Mouse (Mus musculus) CH12.LX (cell line): ENCODE data around the gene Otud5. TPM values are rescaled to one million over a fixed set of nuclear protein-coding genes. Genes with fewer than 3 reads are reported as not detected.

Experiments used
- DNase-seq: peaks from one replicate; pipeline ENCODE4 v3.0.0-alpha.2; 2013; ENCODE audit errors: extremely low read depth
- H3K27ac ChIP-seq: 2 replicates; pipeline ENCODE4 v1.5.1; 2012; ENCODE audit warnings: low read depth, mild to moderate bottlenecking, control low read depth, moderate library complexity; ENCODE audit not compliant: insufficient read depth
- H3K27me3 ChIP-seq: replicated peaks from 2 replicates; pipeline ENCODE3; 2012; ENCODE audit warnings: inconsistent platforms
- H3K36me3 ChIP-seq, 2 experiments: replicated peaks in 1 of 2; 2 replicates each; pipeline versions ENCODE3 to v1.6.1; 2012; ENCODE audit warnings: inconsistent platforms in 1 of 2, low read length in 1 of 2, mild to moderate bottlenecking in 1 of 2, mixed read lengths in 1 of 2, moderate library complexity in 1 of 2; ENCODE audit not compliant: control insufficient read depth in 1 of 2, insufficient read depth in 1 of 2
- H3K4me1 ChIP-seq, 2 experiments: 2 replicates each; pipeline ENCODE4 v1.6.1; 2012; ENCODE audit warnings: inconsistent platforms in 1 of 2, moderate library complexity in 1 of 2; ENCODE audit not compliant: insufficient read depth in 2 of 2, control insufficient read depth in 1 of 2
- H3K4me2 ChIP-seq: 2 replicates; pipeline ENCODE4 v1.6.1; 2012; ENCODE audit warnings: low read depth, mild to moderate bottlenecking, control low read depth; ENCODE audit not compliant: poor library complexity, insufficient read depth, severe bottlenecking
- H3K4me3 ChIP-seq, 3 experiments: fragments of 150-350 bp in 1 of 3; sonication (generic) in 1 of 3; replicated peaks in 1 of 3; 2 replicates each; pipeline versions ENCODE3 to v1.5.1; 2011 to 2012; ENCODE audit warnings: low read depth in 2 of 3, low read length in 2 of 3, mild to moderate bottlenecking in 2 of 3, moderate library complexity in 2 of 3, control low read depth in 1 of 3, improper control_type of control experiment in 1 of 3, inconsistent platforms in 1 of 3, mixed read lengths in 1 of 3; ENCODE audit not compliant: poor library complexity in 1 of 3
- H3K79me2 ChIP-seq: replicated peaks from 2 replicates; pipeline ENCODE4 v1.6.1; 2012; ENCODE audit warnings: mild to moderate bottlenecking, moderate library complexity; ENCODE audit not compliant: control insufficient read depth, poor library complexity, insufficient read depth, severe bottlenecking; ENCODE audit errors: extremely low read depth
- H3K9ac ChIP-seq: 2 replicates; pipeline ENCODE4 v1.6.1; 2012; ENCODE audit warnings: low read depth, mild to moderate bottlenecking, control low read depth, moderate library complexity; ENCODE audit not compliant: insufficient read depth
- H3K9me3 ChIP-seq: replicated peaks from 2 replicates; pipeline ENCODE3; 2012; ENCODE audit warnings: low read length, inconsistent platforms, mixed read lengths
- ETS1 ChIP-seq: conservative IDR thresholded peaks from 2 replicates; pipeline ENCODE4 v1.6.1; 2012; ENCODE audit warnings: low read depth, mild to moderate bottlenecking, inconsistent platforms, low read length, improper control_type of control experiment, moderate library complexity
- HCFC1 ChIP-seq: IDR thresholded peaks from 2 replicates; pipeline ENCODE4 v1.6.1; 2012; ENCODE audit warnings: low read depth, mild to moderate bottlenecking, inconsistent platforms, low read length, improper control_type of control experiment
- KAT2A ChIP-seq: IDR thresholded peaks from 2 replicates; pipeline ENCODE4 v1.6.1; 2012; ENCODE audit warnings: low read length, improper control_type of control experiment, inconsistent platforms; ENCODE audit not compliant: insufficient replicate concordance
- MAFK ChIP-seq: IDR thresholded peaks from 2 replicates; pipeline ENCODE4 v1.6.1; 2011; ENCODE audit warnings: low read length, improper control_type of control experiment; ENCODE audit not compliant: insufficient replicate concordance
- NELFE ChIP-seq: IDR thresholded peaks from 2 replicates; pipeline ENCODE4 v1.6.1; 2011; ENCODE audit warnings: low read depth, low read length, improper control_type of control experiment
- NRF1 ChIP-seq: IDR thresholded peaks from 2 replicates; pipeline ENCODE4 v1.6.1; 2014; ENCODE audit warnings: low read depth, mild to moderate bottlenecking, inconsistent platforms, low read length, improper control_type of control experiment, moderate library complexity
- RCOR1 ChIP-seq: conservative IDR thresholded peaks from 2 replicates; pipeline ENCODE4 v1.6.1; 2012; ENCODE audit warnings: low read depth, mild to moderate bottlenecking, inconsistent platforms, low read length, improper control_type of control experiment
- SMC3 ChIP-seq: IDR thresholded peaks from 2 replicates; pipeline ENCODE4 v1.6.1; 2011; ENCODE audit warnings: low read depth, low read length, improper control_type of control experiment
- TCF12 ChIP-seq: IDR thresholded peaks from 2 replicates; pipeline ENCODE4 v1.6.1; 2014; ENCODE audit warnings: low read depth, mild to moderate bottlenecking, inconsistent platforms, low read length, improper control_type of control experiment
- UBTF ChIP-seq: IDR thresholded peaks from 2 replicates; pipeline ENCODE4 v1.6.1; 2012; ENCODE audit warnings: low read depth, mild to moderate bottlenecking, inconsistent platforms, low read length, improper control_type of control experiment, moderate library complexity
- ZNF384 ChIP-seq: IDR thresholded peaks from 2 replicates; pipeline ENCODE4 v1.6.1; 2012; ENCODE audit warnings: low read depth, low read length, improper control_type of control experiment, inconsistent platforms
- dilution Hi-C: fragments of 300-500 bp; cut with MboI; formaldehyde crosslinking; loops from 2 replicates; pipeline ENCODE4 v1.14.3; 2020; ENCODE audit warnings: low sequenced_read_pairs; ENCODE audit not compliant: extremely low pct_unique_long_range_greater_than_20kb, extremely low pct_ligation_motif_present
- in situ Hi-C: fragments of 300-500 bp; cut with MboI; formaldehyde crosslinking; loops from 3 replicates; pipeline ENCODE4 v1.14.3; 2019; ENCODE audit warnings: low sequenced_read_pairs, low pct_ligation_motif_present, low pct_unique_long_range_greater_than_20kb, mixed read lengths
- polyA plus RNA-seq: library from polyadenylated mRNA; unstranded; fragments of >175 nt; gene quantifications from 2 replicates; pipeline ENCODE4 v1.2.1, GENCODE M21; 2012; ENCODE audit warnings: low read depth; ENCODE audit not compliant: insufficient read length
- total RNA-seq, 2 experiments: library from RNA; depleted of rRNA; stranded (reverse); fragments of 300-350 nt in 1 of 2; fragments of >200 nt in 1 of 2; gene quantifications; 2 replicates each; pipeline ENCODE4 v1.2.3; 2012 to 2014

Gene Otud5
- total and polyA plus RNA-seq, 3 experiments, result 58.0 to 92.7 (median 67.8) TPM

- Histone ChIP-seq H3K27me3 (no peaks in the 10 kb centered on the region), H3K4me2 (no peak within 1 kb of the TSS), H3K36me3 (no peaks in the 10 kb centered on the region), H3K9ac (no peak within 1 kb of the TSS), H3K4me1 (peaks cover 0 to 4% of the 10 kb centered on the region in 2 experiments; a peak in 1 of 4 replicates), H3K9me3 (no peaks in the 10 kb centered on the region), H3K27ac (no peak within 1 kb of the TSS), H3K4me3 (no peak within 1 kb of the TSS), H3K79me2 (no peaks in the 10 kb centered on the region)
- no peak for DNase-seq
- dilution Hi-C loops, result no loop called here
- TF ChIP-seq UBTF, result no peak
- no peak for TF ChIP-seq SMC3
- TF ChIP-seq KAT2A, result no peak
- TF ChIP-seq NELFE, result no peak
- TF ChIP-seq TCF12, result no peak
- no peak for TF ChIP-seq NRF1
- TF ChIP-seq MAFK, result no peak
- no peak for TF ChIP-seq HCFC1
- TF ChIP-seq ETS1, result no peak
- in situ Hi-C loops, result loop anchor here (25.0 kb wide), 1 partner anchor 193 kb away; no protein-coding TSS in a partner anchor
Observed at GRCm38 (mm10) chrX:7919601-7920383, 78.6 kb downstream of the Otud5 start, which contains the start of gene Pcsk1n. Gene Pcsk1n (plus strand): TSS chrX:7919822.

- no peaks in the 10 kb centered on the region for H3K27me3 ChIP-seq
- in situ Hi-C loops (loop anchor here (25.0 kb wide), 1 partner anchor 190 kb away; no protein-coding TSS in a partner anchor), dilution Hi-C loops (no loop called here)
- no peak for TF ChIP-seq ZNF384
- no peak for TF ChIP-seq RCOR1
- H3K4me2 ChIP-seq, result no peak overlapping the region
- no peak overlapping the region for H3K27ac ChIP-seq
- no peaks in the 10 kb centered on the region for H3K9me3 ChIP-seq
- no peak overlapping the region for H3K9ac ChIP-seq
- H3K79me2 ChIP-seq, result no peaks in the 10 kb centered on the region
- DNase-seq, result no peak
- peaks cover 0 to 4% of the 10 kb centered on the region in 2 experiments; a peak in 1 of 4 replicates for H3K4me1 ChIP-seq
- no peak overlapping the region for H3K4me3 ChIP-seq
- no peaks in the 10 kb centered on the region for H3K36me3 ChIP-seq
Observed at GRCm38 (mm10) chrX:7922032-7922431, 80.9 kb downstream of the Otud5 start.

Other genes with a start within 250 kb of the Otud5 start
Only the 20 nearest of the 27 such genes appear.
- 163 and 183 TPM in 2 replicates for gene Plp2, start 170.0 kb upstream of the Otud5 start, total RNA-seq (2012; rRNA removed)
- 144 and 173 TPM in 2 replicates for gene Plp2, start 170.0 kb upstream of the Otud5 start, total RNA-seq (2014; rRNA removed)
- gene Plp2, start 170.0 kb upstream of the Otud5 start, polyA plus RNA-seq, result 207 and 247 TPM in 2 replicates
- 0.13 TPM in 1 of 2 replicates, not detected in the other for gene Magix, start 160.1 kb upstream of the Otud5 start, total RNA-seq (2012; rRNA removed)
- not detected in 2 replicates for gene Magix, start 160.1 kb upstream of the Otud5 start, total RNA-seq (2014; rRNA removed)
- gene Magix, start 160.1 kb upstream of the Otud5 start, polyA plus RNA-seq, result not detected in 2 replicates
- 14.6 and 16.8 TPM in 2 replicates for gene Gpkow, start 144.2 kb upstream of the Otud5 start, total RNA-seq (2012; rRNA removed)
- gene Gpkow, start 144.2 kb upstream of the Otud5 start, total RNA-seq (2014; rRNA removed), result 6.6 and 9.3 TPM in 2 replicates
- 32.2 and 35.3 TPM in 2 replicates for gene Gpkow, start 144.2 kb upstream of the Otud5 start, polyA plus RNA-seq
- 13.9 and 21.4 TPM in 2 replicates for gene Wdr45, start 127.0 kb upstream of the Otud5 start, total RNA-seq (2012; rRNA removed)
- 19.4 and 24.1 TPM in 2 replicates for gene Wdr45, start 127.0 kb upstream of the Otud5 start, total RNA-seq (2014; rRNA removed)
- 18.0 and 21.7 TPM in 2 replicates for gene Wdr45, start 127.0 kb upstream of the Otud5 start, polyA plus RNA-seq
- 0.47 TPM in 1 of 2 replicates, not detected in the other for gene Gm45208, start 119.1 kb upstream of the Otud5 start, total RNA-seq (2012; rRNA removed)
- not detected in 2 replicates for gene Gm45208, start 119.1 kb upstream of the Otud5 start, total RNA-seq (2014; rRNA removed)
- 13.0 and 13.1 TPM in 2 replicates for gene Gm45208, start 119.1 kb upstream of the Otud5 start, polyA plus RNA-seq
- 41.8 and 49.1 TPM in 2 replicates for gene Praf2, start 112.9 kb upstream of the Otud5 start, total RNA-seq (2012; rRNA removed)
- 25.7 and 26.9 TPM in 2 replicates for gene Praf2, start 112.9 kb upstream of the Otud5 start, total RNA-seq (2014; rRNA removed)
- gene Praf2, start 112.9 kb upstream of the Otud5 start, polyA plus RNA-seq, result 40.5 and 40.6 TPM in 2 replicates
- gene Ccdc120, start 90.5 kb upstream of the Otud5 start, total RNA-seq (2012; rRNA removed), result 3.6 and 6.9 TPM in 2 replicates
- gene Ccdc120, start 90.5 kb upstream of the Otud5 start, total RNA-seq (2014; rRNA removed), result 3.5 and 4.4 TPM in 2 replicates
- gene Ccdc120, start 90.5 kb upstream of the Otud5 start, polyA plus RNA-seq, result 6.9 and 9.0 TPM in 2 replicates
- gene Tfe3, start 78.8 kb upstream of the Otud5 start, total RNA-seq (2012; rRNA removed), result 12.9 and 15.9 TPM in 2 replicates
- 6.7 and 8.3 TPM in 2 replicates for gene Tfe3, start 78.8 kb upstream of the Otud5 start, total RNA-seq (2014; rRNA removed)
- 26.0 TPM in 2 replicates for gene Tfe3, start 78.8 kb upstream of the Otud5 start, polyA plus RNA-seq
- gene Gripap1, start 51.6 kb upstream of the Otud5 start, total RNA-seq (2012; rRNA removed), result 25.5 and 27.1 TPM in 2 replicates
- 15.7 and 19.9 TPM in 2 replicates for gene Gripap1, start 51.6 kb upstream of the Otud5 start, total RNA-seq (2014; rRNA removed)
- gene Gripap1, start 51.6 kb upstream of the Otud5 start, polyA plus RNA-seq, result 49.4 and 53.1 TPM in 2 replicates
- 0.38 and 0.51 TPM in 2 replicates for gene Kcnd1, start 19.1 kb upstream of the Otud5 start, total RNA-seq (2012; rRNA removed)
- 0.57 and 0.63 TPM in 2 replicates for gene Kcnd1, start 19.1 kb upstream of the Otud5 start, total RNA-seq (2014; rRNA removed)
- 3.1 and 3.4 TPM in 2 replicates for gene Kcnd1, start 19.1 kb upstream of the Otud5 start, polyA plus RNA-seq
- gene Pim2, start 36.9 kb downstream of the Otud5 start, total RNA-seq (2012; rRNA removed), result 102 and 177 TPM in 2 replicates
- gene Pim2, start 36.9 kb downstream of the Otud5 start, total RNA-seq (2014; rRNA removed), result 91.7 and 119 TPM in 2 replicates
- gene Pim2, start 36.9 kb downstream of the Otud5 start, polyA plus RNA-seq, result 146 and 171 TPM in 2 replicates
- 28.8 and 30.6 TPM in 2 replicates for gene Slc35a2, start 42.7 kb downstream of the Otud5 start, total RNA-seq (2012; rRNA removed)
- 15.2 and 21.2 TPM in 2 replicates for gene Slc35a2, start 42.7 kb downstream of the Otud5 start, total RNA-seq (2014; rRNA removed)
- gene Slc35a2, start 42.7 kb downstream of the Otud5 start, polyA plus RNA-seq, result 25.5 and 26.4 TPM in 2 replicates
- gene Pqbp1, start 57.9 kb downstream of the Otud5 start, total RNA-seq (2012; rRNA removed), result 94.3 and 103 TPM in 2 replicates
- 96.6 and 101 TPM in 2 replicates for gene Pqbp1, start 57.9 kb downstream of the Otud5 start, total RNA-seq (2014; rRNA removed)
- 119 and 130 TPM in 2 replicates for gene Pqbp1, start 57.9 kb downstream of the Otud5 start, polyA plus RNA-seq
- gene Timm17b, start 58.0 kb downstream of the Otud5 start, total RNA-seq (2012; rRNA removed), result 37.6 and 38.8 TPM in 2 replicates
- 25.8 and 33.1 TPM in 2 replicates for gene Timm17b, start 58.0 kb downstream of the Otud5 start, total RNA-seq (2014; rRNA removed)
- gene Timm17b, start 58.0 kb downstream of the Otud5 start, polyA plus RNA-seq, result 75.9 and 76.7 TPM in 2 replicates
- not detected in 2 replicates for gene Gm10491, start 66.5 kb downstream of the Otud5 start, total RNA-seq (2012; rRNA removed)
- not detected in 2 replicates for gene Gm10491, start 66.5 kb downstream of the Otud5 start, total RNA-seq (2014; rRNA removed)
- not detected in 2 replicates for gene Gm10491, start 66.5 kb downstream of the Otud5 start, polyA plus RNA-seq
- gene Gm10490, start 68.2 kb downstream of the Otud5 start, total RNA-seq (2012; rRNA removed), result not detected in 2 replicates
- gene Gm10490, start 68.2 kb downstream of the Otud5 start, total RNA-seq (2014; rRNA removed), result not detected in 2 replicates
- gene Gm10490, start 68.2 kb downstream of the Otud5 start, polyA plus RNA-seq, result not detected in 2 replicates
- not detected in 2 replicates for gene Pcsk1n, start 78.5 kb downstream of the Otud5 start, total RNA-seq (2012; rRNA removed)
- gene Pcsk1n, start 78.5 kb downstream of the Otud5 start, total RNA-seq (2014; rRNA removed), result not detected in 2 replicates
- gene Pcsk1n, start 78.5 kb downstream of the Otud5 start, polyA plus RNA-seq, result not detected in 2 replicates
- gene Eras, start 87.2 kb downstream of the Otud5 start, total RNA-seq (2012; rRNA removed), result not detected in 2 replicates
- not detected in 2 replicates for gene Eras, start 87.2 kb downstream of the Otud5 start, total RNA-seq (2014; rRNA removed)
- gene Eras, start 87.2 kb downstream of the Otud5 start, polyA plus RNA-seq, result not detected in 2 replicates
- 16.5 and 19.9 TPM in 2 replicates for gene Hdac6, start 106.5 kb downstream of the Otud5 start, total RNA-seq (2012; rRNA removed)
- gene Hdac6, start 106.5 kb downstream of the Otud5 start, total RNA-seq (2014; rRNA removed), result 13.7 and 15.3 TPM in 2 replicates
- gene Hdac6, start 106.5 kb downstream of the Otud5 start, polyA plus RNA-seq, result 18.3 and 19.7 TPM in 2 replicates
- gene Gata1, start 136.7 kb downstream of the Otud5 start, total RNA-seq (2012; rRNA removed), result 0.13 and 0.21 TPM in 2 replicates
- gene Gata1, start 136.7 kb downstream of the Otud5 start, total RNA-seq (2014; rRNA removed), result 0.23 TPM in 1 of 2 replicates, not detected in the other
- gene Gata1, start 136.7 kb downstream of the Otud5 start, polyA plus RNA-seq, result 0.25 and 0.43 TPM in 2 replicates